Mouse (Mus musculus) T-helper 17 cell (primary cell): Measurements from ENCODE around the gene Gm48552.

Source experiments
- in situ Hi-C, 2 experiments: fragments of 300-600 bp; cut with MboI, MseI; formaldehyde crosslinking; loops; 1 replicate in 1 of 2; 2 replicates in 1 of 2; pipeline ENCODE4 v1.15.1; 2025; ENCODE audit warnings: high pct_unique_total_duplicates in 2 of 2

The Gm48552 gene

GRCm38 (mm10) chr10:81418216-81419070 lies 29.6 kb downstream of the Gm48552 start:
- in situ Hi-C loops, result no loop called here

- in situ Hi-C loops, result no loop called here
These were observed 30.5 kb downstream of the Gm48552 start for GRCm38 (mm10) chr10:81419111-81419928.

- in situ Hi-C loops, result no loop called here
These were observed 31.5 kb downstream of the Gm48552 start for GRCm38 (mm10) chr10:81420191-81420767.

GRCm38 (mm10) chr10:81421041-81421796 lies 32.4 kb downstream of the Gm48552 start:
- in situ Hi-C loops, result no loop called here

GRCm38 (mm10) chr10:81421797-81422100 lies 32.9 kb downstream of the Gm48552 start:
- in situ Hi-C loops, result no loop called here

- in situ Hi-C loops, result no loop called here
These were observed 33.4 kb downstream of the Gm48552 start for GRCm38 (mm10) chr10:81422191-81422590.

GRCm38 (mm10) chr10:81422661-81423217 lies 33.9 kb downstream of the Gm48552 start:
- in situ Hi-C loops, result no loop called here

GRCm38 (mm10) chr10:81423476-81424245 lies 34.9 kb downstream of the Gm48552 start:
- in situ Hi-C loops, result no loop called here

- in situ Hi-C loops, result loop anchor here in 1 of 2 experiments (5.0 kb wide), 1 partner anchor 92 kb away; no protein-coding TSS in a partner anchor
These were observed 35.6 kb downstream of the Gm48552 start for GRCm38 (mm10) chr10:81424246-81425051.

GRCm38 (mm10) chr10:81425236-81425850 lies 36.5 kb downstream of the Gm48552 start:
- in situ Hi-C loops, result loop anchor here in 1 of 2 experiments (5.0 kb wide), 1 partner anchor 93 kb away; no protein-coding TSS in a partner anchor

GRCm38 (mm10) chr10:81426081-81426671 lies 37.4 kb downstream of the Gm48552 start:
- in situ Hi-C loops, result loop anchor here in 1 of 2 experiments (5.0 kb wide), 1 partner anchor 94 kb away; no protein-coding TSS in a partner anchor

GRCm38 (mm10) chr10:81426897-81427296 lies 38.1 kb downstream of the Gm48552 start:
- in situ Hi-C loops, result loop anchor here in 1 of 2 experiments (5.0 kb wide), 1 partner anchor 95 kb away; no protein-coding TSS in a partner anchor

GRCm38 (mm10) chr10:81427327-81427726 lies 38.5 kb downstream of the Gm48552 start:
- in situ Hi-C loops, result loop anchor here in 1 of 2 experiments (5.0 kb wide), 1 partner anchor 95 kb away; no protein-coding TSS in a partner anchor

- in situ Hi-C loops, result loop anchor here in 1 of 2 experiments (5.0 kb wide), 1 partner anchor 96 kb away; no protein-coding TSS in a partner anchor
These were observed 39.1 kb downstream of the Gm48552 start for GRCm38 (mm10) chr10:81427804-81428506.

- in situ Hi-C loops, result loop anchor here in 1 of 2 experiments (5.0 kb wide), 1 partner anchor 96 kb away; no protein-coding TSS in a partner anchor
These were observed 39.7 kb downstream of the Gm48552 start for GRCm38 (mm10) chr10:81428507-81428870.

- in situ Hi-C loops, result loop anchor here in 1 of 2 experiments (5.0 kb wide), 1 partner anchor 97 kb away; no protein-coding TSS in a partner anchor
These were observed 40.3 kb downstream of the Gm48552 start for GRCm38 (mm10) chr10:81429092-81429491.

GRCm38 (mm10) chr10:81429605-81430061 lies 40.8 kb downstream of the Gm48552 start:
- in situ Hi-C loops, result loop anchor here in 1 of 2 experiments (5.0 kb wide), 1 partner anchor 97 kb away; no protein-coding TSS in a partner anchor
